Mouse (Mus musculus) midbrain, embryonic 15.5 days (tissue): Measurements from ENCODE around the gene Gadd45g. TPM values are rescaled to one million over a fixed set of nuclear protein-coding genes. Genes with fewer than 3 reads are reported as not detected.
"Not testable (repeated sequence)": the region's sequence is repeated elsewhere in the genome, so short reads cannot be mapped to it uniquely, and the experiment has no call there.

ENCODE experiments used
- ATAC-seq: fragments of 200-750 bp; cut with Nextera tagmentation; replicated peaks from 2 replicates; pipeline ENCODE4 v1.8.0; 2017; ENCODE audit warnings: moderate TSS enrichment
- H3K27ac ChIP-seq: fragments of 300-500 bp; sonication (generic); 2 replicates; pipeline ENCODE4 v1.5.1; 2015; ENCODE audit warnings: mild to moderate bottlenecking, inconsistent platforms
- H3K27me3 ChIP-seq: fragments of 300-500 bp; sonication (generic); replicated peaks from 2 replicates; pipeline ENCODE4 v1.6.1; 2015; ENCODE audit warnings: inconsistent platforms
- H3K36me3 ChIP-seq: fragments of 300-500 bp; sonication (generic); replicated peaks from 2 replicates; pipeline ENCODE4 v1.6.1; 2015; ENCODE audit warnings: inconsistent platforms
- H3K4me1 ChIP-seq: fragments of 300-500 bp; sonication (generic); 2 replicates; pipeline ENCODE4 v1.6.1; 2015; ENCODE audit warnings: inconsistent platforms
- H3K4me2 ChIP-seq: fragments of 300-500 bp; sonication (generic); 2 replicates; pipeline ENCODE4 v1.6.1; 2015; ENCODE audit warnings: inconsistent platforms, mild to moderate bottlenecking, moderate library complexity
- H3K4me3 ChIP-seq: fragments of 300-500 bp; sonication (generic); 2 replicates; pipeline ENCODE4 v1.5.1; 2015; ENCODE audit warnings: mild to moderate bottlenecking, inconsistent platforms
- H3K9ac ChIP-seq: fragments of 300-500 bp; sonication (generic); 2 replicates; pipeline ENCODE4 v1.6.1; 2015; ENCODE audit warnings: mild to moderate bottlenecking, inconsistent platforms
- H3K9me3 ChIP-seq: fragments of 300-500 bp; sonication (generic); 2 replicates; pipeline ENCODE4 v1.6.1; 2016; ENCODE audit warnings: inconsistent platforms
- WGBS: fragments of 180-500 bp; shearing (Covaris S2); methylation state at CpG from one replicate; pipeline ENCODE4 v1.1.7; 2015; ENCODE audit warnings: mixed read lengths; 5-methylcytosine and 5-hydroxymethylcytosine counted together
- polyA plus RNA-seq: library from polyadenylated mRNA; unstranded; fragments of >200 nt; fragmentation: Nextera tagmentation; extraction: Ambion mirVana; gene quantifications from 2 replicates; pipeline ENCODE4 v1.2.1, GENCODE M21; 2015

Gadd45g gene
- polyA plus RNA-seq, 1 experiment from 2014 or later = 56.2 TPM

GRCm38 (mm10) chr13:51818170-51818943, 28.1 kb upstream of the Gadd45g start:
- no peak overlapping the region for H3K27ac ChIP-seq
- ATAC-seq = no peak

GRCm38 (mm10) chr13:51818944-51819326, 27.5 kb upstream of the Gadd45g start:
- H3K27me3 ChIP-seq = no peaks in the 10 kb centered on the region
- no peak overlapping the region for H3K4me2 ChIP-seq
- no peak overlapping the region for H3K9ac ChIP-seq
- no peak overlapping the region for H3K27ac ChIP-seq
- H3K4me3 ChIP-seq = no peak overlapping the region
- WGBS = 80% methylated on average over 3 of the region's 3 CpGs
- peaks cover 6% of the 10 kb centered on the region for H3K4me1 ChIP-seq
- H3K9me3 ChIP-seq = no peaks in the 10 kb centered on the region
- H3K36me3 ChIP-seq = no peaks in the 10 kb centered on the region
- ATAC-seq = no peak

More at GRCm38 (mm10) chr13:51818170-51818943, 28.1 kb upstream of the Gadd45g start:
- Histone ChIP-seq H3K36me3 (no peaks in the 10 kb centered on the region), H3K4me3 (no peak overlapping the region), H3K27me3 (no peaks in the 10 kb centered on the region), H3K4me2 (no peak overlapping the region), H3K9ac (no peak overlapping the region), H3K4me1 (peaks cover 11% of the 10 kb centered on the region), H3K9me3 (no peaks in the 10 kb centered on the region)
- 74% methylated on average over 6 of the region's 6 CpGs for WGBS

- Histone ChIP-seq H3K27me3 (no peaks in the 10 kb centered on the region), H3K27ac (no peak overlapping the region), H3K4me1 (peaks cover 1% of the 10 kb centered on the region; the same call in 1 of the 2 replicates), H3K36me3 (no peaks in the 10 kb centered on the region), H3K9me3 (no peaks in the 10 kb centered on the region), H3K4me3 (no peak overlapping the region), H3K4me2 (no peak overlapping the region), H3K9ac (no peak overlapping the region)
- 70% methylated on average over 6 of the region's 6 CpGs for whole genome bisulfite sequencing
- ATAC-seq = no peak
Measured at GRCm38 (mm10) chr13:51819351-51819750, 27.1 kb upstream of the Gadd45g start.

GRCm38 (mm10) chr13:51821988-51822387, 24.5 kb upstream of the Gadd45g start:
- no peak overlapping the region for H3K4me3 ChIP-seq
- H3K36me3 ChIP-seq = no peaks in the 10 kb centered on the region
- no peak overlapping the region for H3K27ac ChIP-seq
- no peak for ATAC-seq
- H3K4me2 ChIP-seq = no peak overlapping the region
- no peaks in the 10 kb centered on the region for H3K9me3 ChIP-seq
- H3K27me3 ChIP-seq = no peaks in the 10 kb centered on the region
- no peaks in the 10 kb centered on the region; the same call in 1 of the 2 replicates for H3K4me1 ChIP-seq
- no peak overlapping the region for H3K9ac ChIP-seq
- 61% methylated on average over 3 of the region's 3 CpGs for WGBS

- Histone ChIP-seq H3K9ac (no peak overlapping the region), H3K27me3 (no peaks in the 10 kb centered on the region), H3K36me3 (no peaks in the 10 kb centered on the region), H3K4me1 (no peaks in the 10 kb centered on the region), H3K27ac (no peak overlapping the region), H3K9me3 (no peaks in the 10 kb centered on the region), H3K4me2 (no peak overlapping the region), H3K4me3 (no peak overlapping the region)
- WGBS = 52% methylated on average over 8 of the region's 8 CpGs
- ATAC-seq = no peak
Measured at GRCm38 (mm10) chr13:51823822-51824495, 22.5 kb upstream of the Gadd45g start.

- no peak overlapping the region for H3K27ac ChIP-seq
- no peaks in the 10 kb centered on the region for H3K4me1 ChIP-seq
- no peak for ATAC-seq
- H3K9me3 ChIP-seq = no peaks in the 10 kb centered on the region
- no peak overlapping the region for H3K9ac ChIP-seq
- no peaks in the 10 kb centered on the region for H3K27me3 ChIP-seq
- 30% methylated on average over 10 of the region's 10 CpGs for WGBS
- H3K4me3 ChIP-seq = no peak overlapping the region
- H3K4me2 ChIP-seq = no peak overlapping the region
- no peaks in the 10 kb centered on the region for H3K36me3 ChIP-seq
Measured at GRCm38 (mm10) chr13:51830744-51831450, 15.6 kb upstream of the Gadd45g start.

GRCm38 (mm10) chr13:51832491-51832890, 14.0 kb upstream of the Gadd45g start:
- no peak overlapping the region for H3K4me2 ChIP-seq
- H3K9me3 ChIP-seq = no peaks in the 10 kb centered on the region
- ATAC-seq = no peak
- 80% methylated on average over 6 of the region's 6 CpGs for WGBS
- H3K27ac ChIP-seq = no peak overlapping the region
- H3K9ac ChIP-seq = no peak overlapping the region
- no peaks in the 10 kb centered on the region; the same call in 1 of the 2 replicates for H3K27me3 ChIP-seq
- no peak overlapping the region for H3K4me3 ChIP-seq
- no peaks in the 10 kb centered on the region for H3K36me3 ChIP-seq
- no peaks in the 10 kb centered on the region for H3K4me1 ChIP-seq

GRCm38 (mm10) chr13:51833611-51834010, 12.9 kb upstream of the Gadd45g start:
- Histone ChIP-seq H3K36me3 (no peaks in the 10 kb centered on the region), H3K4me1 (no peaks in the 10 kb centered on the region), H3K4me2 (no peak overlapping the region), H3K9me3 (no peaks in the 10 kb centered on the region), H3K4me3 (no peak overlapping the region), H3K9ac (no peak overlapping the region), H3K27me3 (peaks cover 8% of the 10 kb centered on the region), H3K27ac (no peak overlapping the region)
- ATAC-seq = 0 out of 2 replicates have a peak, but pooled peaks have one; percentile 30
- 52% methylated on average over 2 of the region's 2 CpGs for WGBS

GRCm38 (mm10) chr13:51834024-51834423, 12.5 kb upstream of the Gadd45g start:
- H3K27ac ChIP-seq, H3K9ac ChIP-seq, H3K4me2 ChIP-seq, H3K36me3 ChIP-seq, H3K9me3 ChIP-seq, ATAC-seq, H3K4me1 ChIP-seq, H3K4me3 ChIP-seq: not testable (repeated sequence)
- 77% methylated on average over 8 of the region's 8 CpGs for WGBS
- H3K27me3 ChIP-seq = peaks cover 12% of the 10 kb centered on the region

- Histone ChIP-seq H3K9me3 (no peaks in the 10 kb centered on the region), H3K9ac (no peak overlapping the region), H3K27me3 (peaks cover 16% of the 10 kb centered on the region), H3K4me1 (no peaks in the 10 kb centered on the region), H3K36me3 (no peaks in the 10 kb centered on the region), H3K4me2 (no peak overlapping the region), H3K27ac (no peak overlapping the region), H3K4me3 (no peak overlapping the region)
- 57% methylated on average over 2 of the region's 2 CpGs for WGBS
- ATAC-seq = no peak
Measured at GRCm38 (mm10) chr13:51834520-51834919, 12.0 kb upstream of the Gadd45g start.

- peaks cover 16% of the 10 kb centered on the region for H3K27me3 ChIP-seq
- H3K36me3 ChIP-seq, H3K9me3 ChIP-seq, H3K4me1 ChIP-seq, H3K4me2 ChIP-seq, ATAC-seq, H3K9ac ChIP-seq, H3K4me3 ChIP-seq, H3K27ac ChIP-seq: not testable (repeated sequence)
- whole genome bisulfite sequencing = 84% methylated on average over 4 of the region's 4 CpGs
Measured at GRCm38 (mm10) chr13:51835208-51835607, 11.3 kb upstream of the Gadd45g start.

GRCm38 (mm10) chr13:51837402-51837801, 9.1 kb upstream of the Gadd45g start:
- H3K27me3 ChIP-seq = peaks cover 24% of the 10 kb centered on the region
- H3K4me2 ChIP-seq = no peak overlapping the region
- no peak for ATAC-seq
- no peaks in the 10 kb centered on the region for H3K9me3 ChIP-seq
- H3K9ac ChIP-seq = no peak overlapping the region
- H3K36me3 ChIP-seq = no peaks in the 10 kb centered on the region
- H3K27ac ChIP-seq = no peak overlapping the region
- H3K4me1 ChIP-seq = peaks cover 7% of the 10 kb centered on the region; the same call in 1 of the 2 replicates
- no peak overlapping the region for H3K4me3 ChIP-seq
- 58% methylated on average over 5 of the region's 5 CpGs for WGBS
